Mouse (Mus musculus): Measurements from ENCODE around the gene Rpn2. TPM values are rescaled to one million over a fixed set of nuclear protein-coding genes. Genes with fewer than 3 reads are reported as not detected.

Gene Rpn2
- polyA plus RNA-seq (2015; fragmentation: Nextera tagmentation; extraction: Ambion mirVana): 174 and 185 TPM in 2 replicates

DNA sequence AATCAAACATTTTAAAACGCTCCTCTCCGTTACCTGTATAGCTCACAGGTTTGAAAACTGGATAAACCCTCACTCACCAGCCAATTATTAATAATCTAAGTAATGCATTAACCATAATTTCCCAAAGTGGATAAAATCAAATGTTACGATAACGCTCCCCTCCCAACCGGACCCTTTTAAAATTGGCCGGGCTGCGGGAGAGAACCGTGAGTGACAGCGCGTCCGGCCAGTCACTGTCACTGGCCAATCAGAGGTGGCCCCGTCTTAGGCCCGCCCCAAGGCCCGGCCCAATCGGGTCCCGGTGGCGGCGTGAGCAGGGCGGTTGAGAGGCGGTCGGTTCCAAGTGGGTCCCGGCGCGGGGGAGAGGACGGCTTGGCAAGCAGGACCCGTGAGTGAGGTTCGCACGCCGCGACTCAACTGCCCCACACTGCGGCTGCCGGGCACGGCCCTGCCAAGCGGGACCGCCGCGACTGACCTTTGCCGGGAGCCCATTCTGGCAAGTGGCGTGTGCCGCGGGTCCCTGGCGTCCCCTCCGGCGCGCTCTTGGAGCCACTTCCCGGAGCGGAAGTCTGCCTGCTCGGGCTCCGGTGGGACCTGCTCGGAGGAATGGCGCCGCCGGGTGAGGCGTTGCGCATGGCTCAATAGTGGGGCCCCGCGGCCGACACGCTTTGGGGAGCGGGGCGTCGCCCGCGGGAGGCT is at the start of gene Rpn2:
Gene Rpn2 (plus strand): TSS at position 301 of the 699 bp plus-strand sequence.
- Histone ChIP-seq H3K36me3 (peaks cover 26% of the 10 kb centered on the region), H3K4me1 (replicated peaks) (peaks cover 25% of the 10 kb centered on the region), H3K9ac (peak within 1 kb of the TSS; percentile 97), H3K27me3 (no peaks in the 10 kb centered on the region), H3K4me3 (replicated peaks) (peak within 1 kb of the TSS; percentile 98), H3K27ac (peak within 1 kb of the TSS; percentile 89), H3K9me3 (replicated peaks) (no peaks in the 10 kb centered on the region), H3K4me2 (peak within 1 kb of the TSS; percentile 82)
- WGBS (ENCODE audit: insufficient replicate concordance): under 1% methylated on average over 61 of the region's 64 CpGs
- DNase-seq: peak; percentile 96
- peak; percentile 99 for ATAC-seq (ENCODE audit: low read depth)

DNA sequence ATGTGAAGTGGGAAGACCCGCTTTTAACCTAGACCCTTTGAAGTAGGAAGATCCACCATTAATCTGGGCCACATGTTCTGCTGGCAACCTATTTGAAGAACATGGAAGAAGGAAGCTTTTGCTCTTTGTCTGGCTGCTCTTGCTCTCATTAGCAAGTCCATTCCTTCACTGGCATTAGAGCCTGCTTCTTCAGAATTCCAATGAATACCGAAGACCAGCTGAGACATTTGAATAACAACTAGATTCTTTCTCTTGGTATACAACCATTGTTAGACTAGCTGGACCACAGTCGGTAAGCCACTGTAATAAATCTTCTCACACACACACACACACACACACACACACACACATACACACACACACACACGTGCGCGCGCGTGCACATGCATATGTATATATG is 42.9 kb upstream of the Rpn2 start:
- no peaks in the 10 kb centered on the region for H3K9me3 ChIP-seq (replicated peaks)
- H3K9ac ChIP-seq: no peak overlapping the region
- no peaks in the 10 kb centered on the region for H3K4me1 ChIP-seq (replicated peaks)
- no peak for DNase-seq
- H3K27ac ChIP-seq: no peak overlapping the region
- no peak overlapping the region for H3K4me2 ChIP-seq
- 87% methylated on average over 8 of the region's 8 CpGs for WGBS (ENCODE audit: insufficient replicate concordance)
- H3K27me3 ChIP-seq: no peaks in the 10 kb centered on the region
- ATAC-seq (ENCODE audit: low read depth): no peak
- no peaks in the 10 kb centered on the region for H3K36me3 ChIP-seq
- H3K4me3 ChIP-seq (replicated peaks): no peak overlapping the region

DNA sequence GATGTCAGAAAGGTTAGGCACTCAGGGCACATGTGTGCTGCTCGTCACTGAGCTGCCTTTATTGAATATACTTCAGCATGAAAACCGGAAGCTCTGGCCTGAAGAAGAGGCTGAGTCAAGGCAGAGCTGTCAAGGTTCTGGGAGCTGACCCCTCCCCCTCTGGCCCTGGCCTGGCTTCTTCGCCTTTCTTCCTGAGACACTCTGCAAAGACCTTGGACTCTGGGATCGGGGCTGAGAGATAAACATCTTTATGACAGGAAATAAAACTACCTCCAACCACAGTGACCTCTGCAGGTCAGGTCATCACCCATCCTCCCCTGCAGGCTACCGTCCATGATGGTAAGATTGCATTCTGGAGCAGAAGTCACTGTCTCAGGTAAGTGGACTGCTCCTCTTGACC is 33.8 kb upstream of the Rpn2 start:
- Histone ChIP-seq H3K27ac (no peak overlapping the region), H3K4me3 (replicated peaks) (no peak overlapping the region), H3K36me3 (no peaks in the 10 kb centered on the region), H3K9ac (no peak overlapping the region), H3K9me3 (replicated peaks) (no peaks in the 10 kb centered on the region), H3K4me1 (replicated peaks) (no peaks in the 10 kb centered on the region; the same call in 1 of the 2 replicates), H3K27me3 (0 out of 2 replicates have a peak, but pooled peaks cover 3% of the 10 kb centered on the region), H3K4me2 (no peak overlapping the region)
- WGBS (ENCODE audit: insufficient replicate concordance): 20% methylated on average over 5 of the region's 5 CpGs
- ATAC-seq (ENCODE audit: low read depth) (no peak), DNase-seq (no peak)

DNA sequence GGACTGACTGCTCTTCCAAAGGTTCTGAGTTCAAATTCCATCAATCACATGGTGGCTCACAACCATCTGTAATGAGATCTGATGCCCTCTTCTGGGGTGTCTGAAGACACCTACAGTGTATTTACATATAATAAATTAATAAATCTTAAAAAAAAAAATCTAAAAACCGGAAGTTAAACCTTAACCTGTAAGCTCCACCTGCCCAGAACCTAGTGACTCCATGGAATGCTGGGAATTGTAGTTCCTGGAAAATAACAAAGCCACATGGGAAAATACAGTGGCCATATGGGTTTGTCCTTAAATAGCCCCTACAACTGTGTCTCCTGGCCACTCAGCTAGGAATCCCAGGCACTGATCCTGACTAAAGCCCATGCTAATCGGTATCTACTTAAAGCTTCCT is 33.2 kb upstream of the Rpn2 start:
- H3K9me3 ChIP-seq (replicated peaks): no peaks in the 10 kb centered on the region
- WGBS (ENCODE audit: insufficient replicate concordance): 64% methylated on average over 2 of the region's 2 CpGs
- no peaks in the 10 kb centered on the region for H3K36me3 ChIP-seq
- no peak overlapping the region for H3K9ac ChIP-seq
- H3K27me3 ChIP-seq: 0 out of 2 replicates have a peak, but pooled peaks cover 3% of the 10 kb centered on the region
- H3K4me1 ChIP-seq (replicated peaks): no peaks in the 10 kb centered on the region; the same call in 1 of the 2 replicates
- no peak overlapping the region for H3K4me2 ChIP-seq
- ATAC-seq (ENCODE audit: low read depth): no peak
- DNase-seq: no peak
- no peak overlapping the region for H3K27ac ChIP-seq
- H3K4me3 ChIP-seq (replicated peaks): no peak overlapping the region

DNA sequence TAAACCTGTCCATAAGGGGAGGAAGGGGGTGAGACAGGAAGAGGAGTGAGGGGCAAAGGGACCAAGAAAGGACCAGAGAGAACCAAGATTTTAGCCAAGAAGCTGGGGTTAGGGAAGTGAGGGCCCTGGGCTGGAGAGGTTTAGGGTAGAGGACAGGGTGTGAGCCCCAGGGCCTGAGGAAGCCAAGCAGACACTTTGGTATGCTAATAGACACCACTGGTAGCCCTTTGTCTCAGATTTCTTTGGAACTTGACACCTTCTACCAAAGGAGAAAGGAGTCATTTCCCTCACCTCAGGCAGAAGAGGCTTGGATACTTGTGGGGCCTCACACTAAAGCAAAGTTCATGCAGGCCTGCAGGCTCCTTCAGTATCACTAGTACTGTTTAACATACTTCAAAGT is 30.7 kb upstream of the Rpn2 start:
- no peaks in the 10 kb centered on the region for H3K9me3 ChIP-seq (replicated peaks)
- H3K4me1 ChIP-seq (replicated peaks): no peaks in the 10 kb centered on the region; the same call in 1 of the 2 replicates
- H3K27me3 ChIP-seq: 0 out of 2 replicates have a peak, but pooled peaks cover 3% of the 10 kb centered on the region
- no peak for DNase-seq
- no peak overlapping the region for H3K9ac ChIP-seq
- no peak overlapping the region for H3K4me3 ChIP-seq (replicated peaks)
- H3K27ac ChIP-seq: no peak overlapping the region
- no peak for ATAC-seq (ENCODE audit: low read depth)
- no peaks in the 10 kb centered on the region for H3K36me3 ChIP-seq
- H3K4me2 ChIP-seq: no peak overlapping the region

DNA sequence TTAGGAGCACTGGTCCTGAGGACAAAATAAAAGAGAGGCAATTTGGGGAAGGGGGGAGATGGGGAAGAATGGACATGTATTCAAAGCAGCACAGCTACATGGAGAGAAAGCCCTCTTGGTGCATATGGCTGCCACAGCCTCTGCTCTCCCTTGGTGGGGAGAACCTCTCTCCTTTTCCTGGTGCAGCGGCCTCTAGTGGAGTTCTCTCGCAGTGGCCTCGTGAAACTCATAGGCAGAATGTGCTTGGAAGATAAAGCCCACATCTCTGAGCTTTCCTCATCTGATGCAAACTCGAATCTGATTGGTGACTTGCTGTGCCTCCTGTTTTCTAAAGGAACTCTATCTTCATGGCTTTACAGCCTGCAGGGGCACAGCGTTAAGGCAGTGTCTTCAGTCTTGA is 19.1 kb upstream of the Rpn2 start:
- Histone ChIP-seq H3K4me2 (no peak overlapping the region), H3K9ac (no peak overlapping the region), H3K9me3 (replicated peaks) (no peaks in the 10 kb centered on the region), H3K36me3 (no peaks in the 10 kb centered on the region), H3K27ac (no peak overlapping the region), H3K4me3 (replicated peaks) (no peak overlapping the region), H3K4me1 (replicated peaks) (peaks cover 3% of the 10 kb centered on the region), H3K27me3 (no peaks in the 10 kb centered on the region)
- peak; percentile 71 for ATAC-seq (ENCODE audit: low read depth)
- 0% methylated on average over 5 of the region's 5 CpGs for WGBS (ENCODE audit: insufficient replicate concordance)
- DNase-seq: peak; percentile 37

DNA sequence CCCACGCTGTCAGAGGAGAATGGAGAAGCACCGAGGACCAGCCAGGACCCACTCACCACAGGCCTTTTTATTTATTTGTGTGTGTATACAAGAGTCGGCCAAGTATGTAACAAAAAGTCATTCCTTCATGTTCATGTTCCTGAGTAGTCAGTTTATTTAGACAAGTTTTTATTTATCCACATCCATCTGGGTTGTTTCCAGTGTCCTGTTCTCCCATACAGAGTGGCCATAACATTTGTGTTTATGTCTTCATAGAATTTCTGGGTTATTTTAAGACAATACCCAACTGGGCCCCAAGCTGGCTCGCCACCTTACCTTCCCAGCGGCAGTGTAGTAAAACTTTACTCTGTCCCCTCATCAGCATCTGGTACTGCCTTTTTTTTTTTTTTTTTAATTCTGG is 16.9 kb upstream of the Rpn2 start:
- ATAC-seq (ENCODE audit: low read depth) (no peak), DNase-seq (no peak)
- H3K27ac ChIP-seq: no peak overlapping the region
- peaks cover 3% of the 10 kb centered on the region for H3K4me1 ChIP-seq (replicated peaks)
- H3K9me3 ChIP-seq (replicated peaks): no peaks in the 10 kb centered on the region
- H3K36me3 ChIP-seq: no peaks in the 10 kb centered on the region
- H3K4me3 ChIP-seq (replicated peaks): no peak overlapping the region
- no peaks in the 10 kb centered on the region for H3K27me3 ChIP-seq
- H3K9ac ChIP-seq: no peak overlapping the region
- no peak overlapping the region for H3K4me2 ChIP-seq
- WGBS (ENCODE audit: insufficient replicate concordance): 67% methylated on average over 5 of the region's 5 CpGs

DNA sequence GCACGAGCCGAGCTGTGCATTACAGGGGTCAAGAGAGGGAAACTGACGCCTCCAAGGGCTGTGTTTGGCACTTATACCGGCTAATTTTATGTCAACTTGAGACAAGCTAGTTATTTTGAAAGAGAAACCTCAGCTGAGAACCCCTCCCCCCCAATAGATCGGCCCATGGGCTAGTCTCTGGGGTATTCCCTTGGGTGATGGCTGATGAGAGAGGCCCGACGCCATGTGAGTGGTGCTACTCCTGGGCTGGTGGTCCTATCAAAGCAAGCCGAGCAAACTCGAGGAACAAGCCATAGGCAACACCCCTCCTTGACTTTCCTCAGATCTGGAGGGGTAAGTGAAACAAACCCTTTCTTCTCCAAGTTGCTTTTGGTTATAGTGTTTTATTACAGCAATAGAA is 16.3 kb upstream of the Rpn2 start:
- H3K27ac ChIP-seq: no peak overlapping the region
- no peaks in the 10 kb centered on the region for H3K36me3 ChIP-seq
- no peak overlapping the region for H3K4me3 ChIP-seq (replicated peaks)
- no peak overlapping the region for H3K9ac ChIP-seq
- no peaks in the 10 kb centered on the region for H3K27me3 ChIP-seq
- no peak overlapping the region for H3K4me2 ChIP-seq
- WGBS (ENCODE audit: insufficient replicate concordance): 63% methylated on average over 9 of the region's 9 CpGs
- no peaks in the 10 kb centered on the region for H3K9me3 ChIP-seq (replicated peaks)
- peaks cover 3% of the 10 kb centered on the region for H3K4me1 ChIP-seq (replicated peaks)
- ATAC-seq (ENCODE audit: low read depth): no peak
- DNase-seq: no peak

DNA sequence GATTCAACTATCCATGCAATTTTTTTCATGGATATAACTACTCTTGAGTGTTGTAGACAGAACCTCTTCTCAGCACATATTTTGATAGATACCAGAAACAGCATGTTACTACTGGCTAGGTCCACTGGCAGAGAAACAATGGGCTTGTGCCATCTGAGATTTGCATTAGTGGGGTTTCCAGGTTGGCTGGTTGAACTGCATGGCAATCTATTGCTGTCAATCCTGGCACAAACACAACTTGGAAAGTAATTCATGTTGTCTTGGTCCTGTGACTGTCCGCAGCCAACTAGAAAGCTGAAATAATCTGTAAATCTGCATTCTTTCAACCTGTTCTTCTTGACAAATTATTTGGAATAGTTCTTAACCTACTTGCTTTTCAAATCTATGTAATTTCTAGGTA is 15.7 kb upstream of the Rpn2 start:
- Histone ChIP-seq H3K4me3 (replicated peaks) (no peak overlapping the region), H3K36me3 (no peaks in the 10 kb centered on the region), H3K9me3 (replicated peaks) (no peaks in the 10 kb centered on the region), H3K27me3 (no peaks in the 10 kb centered on the region), H3K4me1 (replicated peaks) (peaks cover 3% of the 10 kb centered on the region), H3K4me2 (no peak overlapping the region), H3K27ac (no peak overlapping the region), H3K9ac (no peak overlapping the region)
- no peak for DNase-seq
- 78% methylated on average over 1 of the region's 1 CpGs for WGBS (ENCODE audit: insufficient replicate concordance)
- no peak for ATAC-seq (ENCODE audit: low read depth)

DNA sequence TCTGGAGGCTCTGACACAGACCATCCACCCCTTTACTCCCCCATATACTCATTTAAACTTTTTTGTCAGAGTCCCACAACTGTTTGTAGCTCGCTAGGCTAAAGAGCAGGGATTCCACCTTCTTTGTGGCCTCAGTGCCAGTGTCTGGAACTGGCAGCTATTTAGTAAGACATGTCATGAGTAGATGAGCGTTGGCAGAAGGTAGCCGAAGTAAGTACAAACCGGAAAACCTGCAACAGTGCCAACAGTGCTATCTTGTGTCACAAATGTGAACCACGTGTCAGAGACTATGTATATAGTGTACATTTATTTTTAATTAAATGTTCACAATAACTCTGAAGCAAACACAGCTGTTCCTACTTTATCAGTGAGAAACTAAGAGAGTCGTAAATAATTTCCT is 15.0 kb upstream of the Rpn2 start:
- H3K36me3 ChIP-seq: no peaks in the 10 kb centered on the region
- no peaks in the 10 kb centered on the region for H3K27me3 ChIP-seq
- H3K9me3 ChIP-seq (replicated peaks): no peaks in the 10 kb centered on the region
- H3K9ac ChIP-seq: no peak overlapping the region
- DNase-seq: no peak
- no peak overlapping the region for H3K4me3 ChIP-seq (replicated peaks)
- H3K27ac ChIP-seq: no peak overlapping the region
- no peak for ATAC-seq (ENCODE audit: low read depth)
- H3K4me1 ChIP-seq (replicated peaks): peaks cover 3% of the 10 kb centered on the region
- WGBS (ENCODE audit: insufficient replicate concordance): 69% methylated on average over 6 of the region's 6 CpGs
- no peak overlapping the region for H3K4me2 ChIP-seq

DNA sequence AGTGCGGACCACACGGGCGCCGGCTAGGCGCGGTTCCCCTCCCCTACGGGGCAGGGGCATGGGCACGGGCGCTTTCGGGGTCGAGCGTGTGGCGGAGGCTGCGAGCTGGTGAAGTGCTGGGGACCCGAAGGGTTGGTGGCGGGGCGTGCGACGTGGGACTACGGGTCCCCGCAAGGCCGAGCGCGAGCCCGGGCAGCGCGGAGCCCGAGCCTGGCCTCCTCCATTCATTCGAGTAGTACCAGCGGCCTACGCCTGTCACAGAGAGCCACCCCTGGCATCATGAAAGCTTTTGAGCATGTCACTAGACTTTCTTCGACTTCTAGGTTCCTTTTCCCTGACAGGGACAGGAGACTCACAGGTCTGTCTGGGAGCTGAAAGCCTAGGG is 591 bp downstream of the Rpn2 start, which contains the start of gene Mroh8:
Gene Mroh8 (minus strand): TSS at position 134 of the 385 bp plus-strand sequence.
- ATAC-seq (ENCODE audit: low read depth) (no peak), DNase-seq (no peak)
- Histone ChIP-seq H3K4me2 (peak within 1 kb of the TSS; percentile 82), H3K9me3 (replicated peaks) (no peaks in the 10 kb centered on the region), H3K4me1 (replicated peaks) (peaks cover 25% of the 10 kb centered on the region), H3K36me3 (peaks cover 28% of the 10 kb centered on the region), H3K27me3 (no peaks in the 10 kb centered on the region), H3K4me3 (replicated peaks) (peak within 1 kb of the TSS; percentile 98), H3K27ac (peak within 1 kb of the TSS; percentile 89), H3K9ac (peak within 1 kb of the TSS; percentile 97)
- WGBS (ENCODE audit: insufficient replicate concordance): under 1% methylated on average over 32 of the region's 32 CpGs

DNA sequence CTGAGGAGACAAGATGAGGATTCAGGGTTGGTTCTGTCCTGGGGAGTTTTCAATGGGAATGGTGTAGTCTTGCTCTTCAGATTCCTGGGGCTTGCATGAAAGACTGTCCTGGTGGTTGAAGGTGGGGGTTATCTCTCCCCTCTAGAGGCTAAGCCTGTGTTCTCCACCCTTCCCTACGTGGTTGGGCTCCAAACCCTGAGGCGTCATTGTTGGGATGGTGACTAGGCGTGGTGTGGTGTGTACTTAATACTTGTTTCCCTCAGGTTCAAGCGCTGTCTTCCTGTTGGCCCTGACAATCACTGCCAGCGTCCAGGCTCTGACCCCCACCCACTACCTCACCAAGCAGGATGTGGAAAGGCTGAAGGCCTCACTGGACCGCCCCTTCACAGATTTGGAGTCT is 4.5 kb downstream of the Rpn2 start:
- Histone ChIP-seq H3K27ac (no peak overlapping the region), H3K9me3 (replicated peaks) (no peaks in the 10 kb centered on the region), H3K27me3 (no peaks in the 10 kb centered on the region), H3K4me1 (replicated peaks) (peaks cover 30% of the 10 kb centered on the region), H3K4me2 (no peak overlapping the region), H3K36me3 (peaks cover 65% of the 10 kb centered on the region), H3K4me3 (replicated peaks) (no peak overlapping the region), H3K9ac (no peak overlapping the region)
- no peak for DNase-seq
- WGBS (ENCODE audit: insufficient replicate concordance): 66% methylated on average over 6 of the region's 6 CpGs
- ATAC-seq (ENCODE audit: low read depth): no peak
